Comparison of ENCODE assay signal across 9 mouse cellular contexts in genomic region chr9:8901647-8902131, GRCm38 (mm10). TPM values are rescaled to one million over a fixed set of nuclear protein-coding genes. Genes with fewer than 3 reads are reported as not detected.
A peak's percentile ranks its signal among the peaks of the same experiment; 100 is the strongest.
DNase-seq lines count a peak whose midpoint lies in the region; ATAC-seq lines count a peak whose summit lies in the region.
"Had no signal": no experiment of that assay in that cellular context is flagged by ENCODE, and none has a peak within 500 bp of the region (broad histone marks: within the 10 kb centered on the region; RNA-seq: fewer than 3 reads in every experiment).

No protein-coding gene starts in this region.

- ATAC-seq in kidney, embryonic 15.5 days (replicated peaks; ENCODE audit: low FRiP score), result peak; percentile 81
- peak; percentile 62; the same call in 1 of the 2 replicates for ATAC-seq in limb, embryonic 15.5 days (ENCODE audit: insufficient number of reproducible peaks, low FRiP score, low TSS enrichment, low read depth)
- ATAC-seq in midbrain, embryonic 16.5 days, result peak; percentile 87

- peak overlapping the region; percentile 95 for H3K4me2 ChIP-seq in kidney, embryonic 15.5 days
- peak overlapping the region; percentile 92 for H3K4me2 ChIP-seq in limb, embryonic 15.5 days
- H3K4me2 ChIP-seq in midbrain, embryonic 16.5 days (ENCODE audit: low read length), result peak overlapping the region; percentile 89

- H3K4me3 ChIP-seq in kidney, embryonic 15.5 days (replicated peaks), result peak overlapping the region; percentile 59
- peak overlapping the region; percentile 53 for H3K4me3 ChIP-seq in limb, embryonic 15.5 days
- peak overlapping the region; percentile 82 for H3K4me3 ChIP-seq in midbrain, embryonic 16.5 days (ENCODE audit: low read depth, low read length)

- H3K36me3 ChIP-seq in kidney, embryonic 15.5 days, result no peaks in the 10 kb centered on the region
- no peaks in the 10 kb centered on the region for H3K36me3 ChIP-seq in limb, embryonic 15.5 days
- no peaks in the 10 kb centered on the region for H3K36me3 ChIP-seq in midbrain, embryonic 16.5 days (ENCODE audit: control insufficient read depth, insufficient read depth, low read length)

- peak; percentile 6 for DNase-seq in gastrocnemius, postnatal 14 days
- no peak for DNase-seq in gastrocnemius, adult 18-20 months (ENCODE audit: low spot score)
- peak; percentile 43 for DNase-seq in cerebellum, adult 9-11 months
- DNase-seq in frontal cortex, postnatal 10 days (ENCODE audit: low spot score in 2 of 2), result peak; percentile 16 to 48
- peak; percentile 7 for DNase-seq in testis, postnatal 14 days (ENCODE audit: low spot score)

- peaks cover 42% of the 10 kb centered on the region for H3K27me3 ChIP-seq in kidney, embryonic 15.5 days
- peaks cover 37% of the 10 kb centered on the region for H3K27me3 ChIP-seq in limb, embryonic 15.5 days
- peaks cover 4% of the 10 kb centered on the region; the same call in 1 of the 2 replicates for H3K27me3 ChIP-seq in midbrain, embryonic 16.5 days (ENCODE audit: control insufficient read depth, insufficient read depth, low read depth, low read length)

- intact Hi-C loops in gastrocnemius, postnatal 14 days (cut with DNase I; ENCODE audit: low total_unique reads), result no loop called here

- H3K9ac ChIP-seq in kidney, embryonic 15.5 days, result peak overlapping the region; percentile 51
- 0 out of 2 replicates have a peak overlapping the region, but pooled peaks have one; percentile 28 for H3K9ac ChIP-seq in limb, embryonic 15.5 days
- H3K9ac ChIP-seq in midbrain, embryonic 16.5 days (ENCODE audit: low read depth, low read length), result peak overlapping the region; percentile 92

- 1% methylated on average over 48 of the region's 49 CpGs for WGBS in kidney, embryonic 15.5 days
- WGBS in limb, embryonic 15.5 days, result under 1% methylated on average over 49 of the region's 49 CpGs
- WGBS in midbrain, embryonic 16.5 days, result 1% methylated on average over 37 of the region's 49 CpGs

- H3K27ac ChIP-seq in kidney, embryonic 15.5 days, result no peak overlapping the region
- H3K27ac ChIP-seq in limb, embryonic 15.5 days, result no peak overlapping the region
- peak overlapping the region; percentile 82 for H3K27ac ChIP-seq in midbrain, embryonic 16.5 days (ENCODE audit: low read length)

- no peaks in the 10 kb centered on the region for H3K9me3 ChIP-seq in kidney, embryonic 15.5 days (replicated peaks)
- no peaks in the 10 kb centered on the region for H3K9me3 ChIP-seq in limb, embryonic 15.5 days
- H3K9me3 ChIP-seq in midbrain, embryonic 16.5 days (replicated peaks; ENCODE audit: control insufficient read depth, low read length, poor library complexity, severe bottlenecking), result no peaks in the 10 kb centered on the region

- peaks cover 30% of the 10 kb centered on the region for H3K4me1 ChIP-seq in kidney, embryonic 15.5 days
- H3K4me1 ChIP-seq in limb, embryonic 15.5 days, result peaks cover 24% of the 10 kb centered on the region
- peaks cover 15% of the 10 kb centered on the region for H3K4me1 ChIP-seq in midbrain, embryonic 16.5 days (ENCODE audit: control insufficient read depth, insufficient read depth, low read length)

RNA-seq across cellular contexts. Expression of gene Pgr, which starts 2.1 kb away (rescaled TPM):
- under 1 TPM; 0.06 to 0.09 TPM for total RNA-seq in gastrocnemius, postnatal 14 days (2021)
- total RNA-seq in gastrocnemius, adult 18-20 months (2021), result not detected
- polyA plus RNA-seq in kidney, embryonic 15.5 days (2015; fragmentation: Nextera tagmentation; extraction: Ambion mirVana), result 0.87 and 0.96 TPM in 2 replicates
- 0.68 and 0.79 TPM in 2 replicates for polyA plus RNA-seq in limb, embryonic 15.5 days (2015; fragmentation: Nextera tagmentation; extraction: Ambion mirVana)
- polyA plus RNA-seq in midbrain, embryonic 16.5 days (2015; fragmentation: Nextera tagmentation; extraction: Ambion mirVana), result 3.8 and 4.4 TPM in 2 replicates
- total RNA-seq: heart, postnatal 36 days had no signal

Comparison
In these comparisons a context has a peak if more than half of its experiments do, and no peak if none do; other contexts are left out.
1. H3K9ac ChIP-seq: peak in every context shown above with its lines; median percentile 92 in midbrain, embryonic 16.5 days; 51 in kidney, embryonic 15.5 days; 28 in limb, embryonic 15.5 days.